Mouse (Mus musculus) embryonic facial prominence, embryonic 10.5 days (tissue): Measurements from ENCODE around the gene Zfp629. TPM values are rescaled to one million over a fixed set of nuclear protein-coding genes. Genes with fewer than 3 reads are reported as not detected.

Experiments used
- polyA plus RNA-seq: library from polyadenylated mRNA; unstranded; fragments of >200 nt; fragmentation: Nextera tagmentation; extraction: Ambion mirVana; gene quantifications from 2 replicates; pipeline ENCODE4 v1.2.1, GENCODE M21; 2016

Zfp629 gene
- polyA plus RNA-seq, 1 experiment from 2014 or later = 31.6 TPM

Other genes with a start within 250 kb of the Zfp629 start
- 9.0 and 9.3 TPM in 2 replicates for gene Zfp747, start 239.7 kb downstream of the Zfp629 start, polyA plus RNA-seq
- gene 9130019O22Rik, start 228.6 kb downstream of the Zfp629 start, polyA plus RNA-seq = 5.1 and 6.4 TPM in 2 replicates
- gene E430018J23Rik, start 222.2 kb downstream of the Zfp629 start, polyA plus RNA-seq = 4.6 and 5.5 TPM in 2 replicates
- 6.1 and 7.1 TPM in 2 replicates for gene Zfp764, start 209.0 kb downstream of the Zfp629 start, polyA plus RNA-seq
- gene Zfp688, start 193.7 kb downstream of the Zfp629 start, polyA plus RNA-seq = 29.0 and 32.5 TPM in 2 replicates
- 13.4 and 17.7 TPM in 2 replicates for gene Zfp689, start 166.6 kb downstream of the Zfp629 start, polyA plus RNA-seq
- gene Prr14, start 156.2 kb downstream of the Zfp629 start, polyA plus RNA-seq = 46.3 and 47.9 TPM in 2 replicates
- 8.6 and 9.0 TPM in 2 replicates for gene Fbrs, start 136.6 kb downstream of the Zfp629 start, polyA plus RNA-seq
- 55.8 and 62.8 TPM in 2 replicates for gene Srcap, start 103.8 kb downstream of the Zfp629 start, polyA plus RNA-seq
- gene Gm42715, start 96.2 kb downstream of the Zfp629 start, polyA plus RNA-seq = 16.6 and 17.8 TPM in 2 replicates
- 5.1 and 7.3 TPM in 2 replicates for gene Tmem265, start 54.4 kb downstream of the Zfp629 start, polyA plus RNA-seq
- 40.7 and 43.4 TPM in 2 replicates for gene Phkg2, start 42.5 kb downstream of the Zfp629 start, polyA plus RNA-seq
- gene Ccdc189, start 27.2 kb downstream of the Zfp629 start, polyA plus RNA-seq = 11.8 and 15.3 TPM in 2 replicates
- gene Rnf40, start 27.0 kb downstream of the Zfp629 start, polyA plus RNA-seq = 61.2 and 64.2 TPM in 2 replicates
- 60.2 and 70.0 TPM in 2 replicates for gene Bcl7c, start 93.1 kb upstream of the Zfp629 start, polyA plus RNA-seq
- 9.4 and 10.7 TPM in 2 replicates for gene Ctf1, start 96.9 kb upstream of the Zfp629 start, polyA plus RNA-seq
- 0.19 TPM in 2 replicates for gene Ctf2, start 116.4 kb upstream of the Zfp629 start, polyA plus RNA-seq
- gene Fbxl19, start 128.7 kb upstream of the Zfp629 start, polyA plus RNA-seq = 8.9 and 9.0 TPM in 2 replicates
- 12.9 and 13.6 TPM in 2 replicates for gene Orai3, start 154.0 kb upstream of the Zfp629 start, polyA plus RNA-seq
- gene Setd1a, start 160.9 kb upstream of the Zfp629 start, polyA plus RNA-seq = 14.7 and 15.2 TPM in 2 replicates
- not detected in 2 replicates for gene Gm49388, start 169.8 kb upstream of the Zfp629 start, polyA plus RNA-seq
- 6.8 and 8.0 TPM in 2 replicates for gene Hsd3b7, start 184.8 kb upstream of the Zfp629 start, polyA plus RNA-seq
- gene Stx4a, start 208.5 kb upstream of the Zfp629 start, polyA plus RNA-seq = 22.5 and 29.3 TPM in 2 replicates
- 4.7 and 6.5 TPM in 2 replicates for gene Stx1b, start 208.8 kb upstream of the Zfp629 start, polyA plus RNA-seq